Mouse (Mus musculus): ENCODE data around the gene Plod1.

DNA sequence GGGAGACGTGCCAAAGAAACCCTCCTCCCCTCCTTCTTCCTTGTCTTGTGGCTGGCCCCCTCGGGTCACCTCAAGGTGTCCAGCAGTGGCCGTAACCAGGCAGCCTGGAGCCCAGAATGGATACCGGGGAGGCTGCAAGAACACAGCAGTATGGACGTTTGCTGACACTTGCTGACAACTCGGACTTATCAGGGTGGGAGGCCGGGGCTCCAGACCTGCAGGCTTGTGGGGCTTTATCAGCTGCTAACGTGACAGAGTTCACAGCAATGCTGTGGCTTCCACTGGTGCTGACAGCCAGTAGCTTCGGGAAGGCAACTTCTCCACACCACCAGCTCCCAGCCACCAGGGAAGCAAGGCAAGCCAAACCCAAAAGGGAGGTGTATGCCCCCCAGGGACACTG lies 32.8 kb upstream of the Plod1 start:
- TF ChIP-seq POLR2A (IDR thresholded peaks at IDR 0.05; ENCODE audit: extremely low read depth, insufficient read depth, low read length) (no peak), CTCF (IDR thresholded peaks at IDR 0.05; ENCODE audit: low read depth, low read length) (no peak)
